Mouse (Mus musculus): ENCODE measurements around the gene Naa80.

Naa80 gene

GRCm38 (mm10) chr9:107618778-107619545 lies 40.3 kb downstream of the Naa80 start:
- peak; percentile 54 for DNase-seq (ENCODE audit: low spot score)

GRCm38 (mm10) chr9:107619546-107619879 lies 40.8 kb downstream of the Naa80 start:
- DNase-seq (ENCODE audit: low spot score) = peak; percentile 41

GRCm38 (mm10) chr9:107620954-107621353 lies 42.3 kb downstream of the Naa80 start:
- DNase-seq (ENCODE audit: low spot score) = no peak

GRCm38 (mm10) chr9:107624539-107624938 lies 45.9 kb downstream of the Naa80 start:
- DNase-seq (ENCODE audit: low spot score) = no peak

- no peak for DNase-seq (ENCODE audit: low spot score)
Measured at GRCm38 (mm10) chr9:107624951-107625350, 46.3 kb downstream of the Naa80 start.

- DNase-seq (ENCODE audit: low spot score) = no peak
Measured at GRCm38 (mm10) chr9:107625351-107626128, 46.9 kb downstream of the Naa80 start.

- DNase-seq (ENCODE audit: low spot score) = no peak
Measured at GRCm38 (mm10) chr9:107626158-107626843, 47.6 kb downstream of the Naa80 start.

- peak; percentile 81 for DNase-seq (ENCODE audit: low spot score)
Measured at GRCm38 (mm10) chr9:107626844-107627277, 48.2 kb downstream of the Naa80 start.

- no peak for DNase-seq (ENCODE audit: low spot score)
Measured at GRCm38 (mm10) chr9:107627387-107628255, 48.9 kb downstream of the Naa80 start.

GRCm38 (mm10) chr9:107628721-107629410 lies 50.2 kb downstream of the Naa80 start:
- DNase-seq (ENCODE audit: low spot score) = peak; percentile 41

- DNase-seq (ENCODE audit: low spot score) = no peak
Measured at GRCm38 (mm10) chr9:107629411-107629730, 50.7 kb downstream of the Naa80 start.

GRCm38 (mm10) chr9:107629901-107630425 lies 51.3 kb downstream of the Naa80 start:
- DNase-seq (ENCODE audit: low spot score) = no peak

- DNase-seq (ENCODE audit: low spot score) = no peak
Measured at GRCm38 (mm10) chr9:107630576-107630975, 51.9 kb downstream of the Naa80 start.

GRCm38 (mm10) chr9:107631311-107631826 lies 52.7 kb downstream of the Naa80 start:
- no peak for DNase-seq (ENCODE audit: low spot score)

- no peak for DNase-seq (ENCODE audit: low spot score)
Measured at GRCm38 (mm10) chr9:107631861-107632260, 53.2 kb downstream of the Naa80 start.

GRCm38 (mm10) chr9:107632478-107632877 lies 53.8 kb downstream of the Naa80 start:
- DNase-seq (ENCODE audit: low spot score) = peak; percentile 42

- DNase-seq (ENCODE audit: low spot score) = peak; percentile 87
Measured at GRCm38 (mm10) chr9:107633091-107633660, 54.5 kb downstream of the Naa80 start.
